Mouse (Mus musculus) heart, embryonic 10.5 days (tissue): ENCODE data around the gene Mex3d. TPM values are rescaled to one million over a fixed set of nuclear protein-coding genes. Genes with fewer than 3 reads are reported as not detected.
A peak's percentile ranks its signal among the peaks of the same experiment; 100 is the strongest.

Source experiments
- DNase-seq: peaks from one replicate; pipeline ENCODE4 v3.0.0-alpha.2; 2017; ENCODE audit warnings: low spot score
- H3K27ac ChIP-seq: fragments of 300-500 bp; sonication (generic); 2 replicates; pipeline ENCODE4 v1.5.1; 2016; ENCODE audit warnings: mild to moderate bottlenecking
- H3K27me3 ChIP-seq: fragments of 300-500 bp; sonication (generic); 2 replicates; pipeline ENCODE4 v1.6.1; 2016; ENCODE audit warnings: mild to moderate bottlenecking; ENCODE audit not compliant: poor library complexity, insufficient read depth, severe bottlenecking
- H3K36me3 ChIP-seq: fragments of 300-500 bp; sonication (generic); 2 replicates; pipeline ENCODE4 v1.6.1; 2016; ENCODE audit warnings: mild to moderate bottlenecking, moderate library complexity
- H3K4me1 ChIP-seq: fragments of 300-500 bp; sonication (generic); 2 replicates; pipeline ENCODE4 v1.6.1; 2016; ENCODE audit warnings: mild to moderate bottlenecking
- H3K4me3 ChIP-seq: fragments of 300-500 bp; sonication (generic); 2 replicates; pipeline ENCODE4 v1.5.1; 2016; ENCODE audit warnings: mild to moderate bottlenecking, moderate library complexity
- H3K9me3 ChIP-seq: fragments of 300-500 bp; sonication (generic); 2 replicates; pipeline ENCODE4 v1.6.1; 2016; ENCODE audit warnings: mild to moderate bottlenecking, moderate library complexity
- WGBS: fragments of 180-500 bp; shearing (Covaris S2); methylation state at CpG from one replicate; pipeline ENCODE4 v1.1.7; 2016; 5-methylcytosine and 5-hydroxymethylcytosine counted together
- polyA plus RNA-seq: library from polyadenylated mRNA; unstranded; fragments of >200 nt; fragmentation: Nextera tagmentation; extraction: Ambion mirVana; gene quantifications from 2 replicates; pipeline ENCODE4 v1.2.1, GENCODE M21; 2016

Mex3d gene
- polyA plus RNA-seq, 1 experiment from 2014 or later, result 5.0 TPM

DNA sequence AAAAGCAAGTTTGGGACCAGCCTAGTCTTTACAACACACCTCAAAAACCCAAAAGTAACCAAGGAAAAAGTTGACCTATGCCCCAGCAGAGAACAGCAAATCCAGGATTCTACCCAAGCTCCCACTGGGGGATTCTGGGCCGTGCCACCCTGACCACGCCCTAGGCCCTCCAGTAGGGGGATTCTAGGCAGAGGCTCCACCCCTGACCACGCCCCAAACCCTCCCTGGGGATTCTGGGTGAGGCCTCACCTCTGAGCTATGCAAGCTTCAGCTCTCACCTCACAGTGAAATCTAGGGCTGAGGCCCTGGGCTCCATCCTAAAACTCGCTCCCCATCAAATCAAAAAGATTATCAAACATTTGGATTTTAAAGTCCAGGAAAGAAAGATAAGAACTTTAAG is 36.1 kb upstream of the Mex3d start:
- no peaks in the 10 kb centered on the region for H3K27me3 ChIP-seq
- no peak overlapping the region; the same call in 1 of the 2 replicates for H3K4me3 ChIP-seq
- no peaks in the 10 kb centered on the region for H3K9me3 ChIP-seq
- WGBS, result 53% methylated on average over 4 of the region's 4 CpGs
- peak overlapping the region; percentile 65; the same call in 1 of the 2 replicates for H3K27ac ChIP-seq
- peaks cover 99% of the 10 kb centered on the region for H3K36me3 ChIP-seq
- peak; percentile 85 for DNase-seq
- H3K4me1 ChIP-seq, result peaks cover 39% of the 10 kb centered on the region

DNA sequence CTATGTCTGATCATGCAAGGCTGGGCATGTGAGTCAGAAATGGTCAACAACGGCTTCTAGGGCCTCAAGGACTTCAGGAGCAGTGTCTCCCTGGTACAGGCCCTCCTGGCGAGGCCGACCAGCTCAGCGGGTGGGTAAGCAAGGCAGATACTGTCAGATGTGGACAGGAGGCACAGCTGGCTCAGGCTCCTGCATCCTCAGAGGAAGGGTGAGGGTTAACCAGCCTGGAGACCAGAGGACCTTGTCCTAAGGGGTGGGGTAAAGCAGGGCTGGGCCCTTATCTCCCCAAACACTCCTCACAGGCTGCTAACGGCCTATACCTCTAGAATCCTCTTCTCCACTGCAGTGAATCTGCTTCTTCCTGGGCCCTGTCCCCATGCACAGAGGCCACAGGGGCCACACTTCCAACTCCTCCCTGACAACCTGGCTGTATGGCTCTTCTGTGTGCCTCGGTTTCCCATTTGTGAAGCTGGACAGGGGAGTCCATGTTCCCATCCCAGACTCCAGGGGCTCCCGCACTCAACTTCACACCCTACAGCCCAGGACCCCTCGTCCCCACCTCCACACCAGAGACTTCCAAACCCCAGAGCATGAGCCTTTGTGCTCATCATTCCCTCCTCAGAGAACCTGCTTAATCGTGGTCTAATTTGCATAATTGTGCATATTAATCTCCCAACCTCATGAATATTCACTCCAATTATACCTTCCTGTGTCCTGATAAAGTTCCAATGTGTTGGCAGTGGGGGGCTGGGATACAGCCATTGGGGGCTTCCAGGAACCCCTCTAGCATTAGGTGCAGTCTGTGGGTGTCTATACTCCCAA is 34.4 kb upstream of the Mex3d start:
- DNase-seq, result peak; percentile 84
- Histone ChIP-seq H3K36me3 (peaks cover 99% of the 10 kb centered on the region), H3K9me3 (no peaks in the 10 kb centered on the region), H3K27me3 (no peaks in the 10 kb centered on the region), H3K4me3 (no peak overlapping the region), H3K4me1 (peaks cover 42% of the 10 kb centered on the region), H3K27ac (peak overlapping the region; percentile 48; the same call in 1 of the 2 replicates)
- 75% methylated on average over 9 of the region's 9 CpGs for WGBS

DNA sequence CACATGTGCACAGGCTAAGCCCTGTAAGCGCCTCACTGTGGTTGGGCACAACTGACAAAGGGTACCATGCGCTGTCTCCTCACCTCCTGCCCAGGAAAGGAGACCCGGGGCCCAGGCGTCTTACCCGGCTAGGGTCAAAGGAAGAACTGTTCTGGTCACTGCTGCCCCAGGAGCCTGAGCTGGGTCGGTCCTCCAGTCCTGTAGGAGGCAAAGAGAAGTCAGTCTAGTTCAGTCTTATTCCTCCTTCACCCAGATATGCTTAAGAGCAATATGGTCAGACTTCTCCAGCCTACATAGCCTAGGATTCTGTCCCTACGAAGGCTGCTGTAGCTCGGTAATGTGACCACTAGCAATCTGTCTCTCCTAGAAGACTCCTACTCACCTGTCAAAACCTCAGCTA is 33.7 kb upstream of the Mex3d start:
- Histone ChIP-seq H3K27ac (peak overlapping the region; percentile 48), H3K4me3 (no peak overlapping the region), H3K9me3 (no peaks in the 10 kb centered on the region), H3K36me3 (peaks cover 99% of the 10 kb centered on the region), H3K27me3 (no peaks in the 10 kb centered on the region), H3K4me1 (peaks cover 42% of the 10 kb centered on the region)
- no peak for DNase-seq
- 91% methylated on average over 8 of the region's 8 CpGs for WGBS

DNA sequence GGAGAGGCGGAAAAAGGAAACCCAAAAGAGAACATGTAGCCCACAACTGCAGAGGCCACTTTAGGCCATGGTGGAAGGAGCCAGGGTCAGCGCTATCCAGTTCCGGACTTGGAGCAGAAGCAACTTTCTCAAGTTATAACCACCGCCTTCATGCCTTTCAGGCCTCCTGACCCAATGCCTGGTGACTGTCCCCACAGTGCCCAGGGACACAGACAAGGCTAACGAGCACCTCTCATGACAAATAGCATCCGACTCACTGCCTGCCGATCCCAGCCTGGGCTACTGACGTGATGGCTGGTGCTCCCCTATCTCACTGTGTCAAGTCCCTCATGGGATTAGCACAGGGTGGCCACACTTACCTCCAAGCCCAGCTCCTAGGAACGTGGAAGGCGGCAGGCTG is 33.3 kb upstream of the Mex3d start:
- H3K27ac ChIP-seq, result no peak overlapping the region
- WGBS, result 94% methylated on average over 10 of the region's 10 CpGs
- H3K9me3 ChIP-seq, result no peaks in the 10 kb centered on the region
- H3K4me1 ChIP-seq, result peaks cover 42% of the 10 kb centered on the region
- no peak overlapping the region for H3K4me3 ChIP-seq
- H3K27me3 ChIP-seq, result no peaks in the 10 kb centered on the region
- peaks cover 99% of the 10 kb centered on the region for H3K36me3 ChIP-seq
- DNase-seq, result no peak

DNA sequence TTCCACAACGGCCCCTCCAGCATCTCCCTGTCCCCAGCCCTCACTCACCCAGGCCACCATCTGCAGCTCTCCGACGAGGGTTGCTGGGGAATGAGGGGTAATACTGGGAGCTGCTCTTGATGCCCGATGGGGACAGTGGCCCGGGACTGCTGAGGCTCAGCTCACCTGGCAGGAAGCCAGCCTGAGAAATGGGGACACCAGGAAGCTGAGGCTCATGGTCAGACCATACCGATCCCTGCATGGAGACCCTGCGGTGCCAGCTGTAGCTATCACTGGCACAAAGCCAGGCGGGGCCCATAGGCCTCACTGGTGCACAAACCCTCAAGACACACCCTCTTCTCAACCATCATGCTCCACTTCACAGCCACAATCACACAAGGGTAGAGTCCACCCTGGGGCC is 32.0 kb upstream of the Mex3d start:
- no peaks in the 10 kb centered on the region for H3K9me3 ChIP-seq
- WGBS, result 89% methylated on average over 8 of the region's 8 CpGs
- no peaks in the 10 kb centered on the region for H3K27me3 ChIP-seq
- DNase-seq, result no peak
- H3K4me1 ChIP-seq, result peaks cover 42% of the 10 kb centered on the region
- H3K4me3 ChIP-seq, result no peak overlapping the region
- no peak overlapping the region for H3K27ac ChIP-seq
- H3K36me3 ChIP-seq, result peaks cover 99% of the 10 kb centered on the region

DNA sequence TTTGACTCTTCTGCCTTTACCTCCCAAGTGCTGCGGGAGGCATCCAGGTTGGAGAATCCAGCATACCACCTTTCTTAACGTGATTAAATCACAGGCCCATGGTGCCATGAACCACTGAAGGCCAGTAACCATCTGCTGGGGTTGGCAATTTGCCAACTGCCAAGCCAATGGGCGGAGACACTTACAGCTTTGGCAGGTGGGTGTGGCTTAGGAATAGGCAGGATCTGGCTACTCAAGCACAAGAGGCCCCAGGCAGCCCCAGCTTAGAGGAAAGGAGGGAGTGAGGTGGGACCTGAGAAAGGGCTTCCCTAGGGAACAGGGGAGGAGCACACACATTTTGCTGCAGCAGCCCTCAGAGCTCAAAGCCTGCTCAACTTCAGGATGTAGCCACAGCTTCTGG is 30.9 kb upstream of the Mex3d start:
- H3K4me1 ChIP-seq, result peaks cover 31% of the 10 kb centered on the region
- no peak for DNase-seq
- WGBS, result 82% methylated on average over 3 of the region's 3 CpGs
- H3K4me3 ChIP-seq, result no peak overlapping the region
- H3K9me3 ChIP-seq, result no peaks in the 10 kb centered on the region
- peaks cover 99% of the 10 kb centered on the region for H3K36me3 ChIP-seq
- no peak overlapping the region for H3K27ac ChIP-seq
- no peaks in the 10 kb centered on the region for H3K27me3 ChIP-seq

DNA sequence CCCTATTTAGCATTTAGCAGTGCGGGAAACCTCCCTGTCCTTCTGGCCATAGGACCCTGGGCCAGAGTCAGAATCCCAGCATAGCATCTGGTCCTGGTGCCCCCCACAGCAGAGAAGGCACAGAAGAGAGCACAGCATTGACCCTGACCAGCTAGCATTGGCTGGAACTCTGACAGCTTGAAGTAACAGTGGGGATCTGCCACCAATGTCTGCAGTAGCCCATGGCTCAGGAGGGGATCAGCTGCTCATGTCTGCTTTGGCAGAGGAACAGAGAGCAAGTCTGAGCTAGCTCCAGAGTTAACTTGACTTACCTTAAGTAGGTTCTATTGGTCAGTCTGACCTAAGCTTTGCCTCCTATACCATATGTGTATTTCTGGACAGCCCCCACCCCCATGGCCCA is 30.4 kb upstream of the Mex3d start:
- Histone ChIP-seq H3K9me3 (no peaks in the 10 kb centered on the region), H3K27ac (no peak overlapping the region), H3K27me3 (no peaks in the 10 kb centered on the region), H3K36me3 (peaks cover 99% of the 10 kb centered on the region), H3K4me1 (peaks cover 27% of the 10 kb centered on the region), H3K4me3 (no peak overlapping the region)
- 97% methylated on average over 1 of the region's 1 CpGs for WGBS
- no peak for DNase-seq

DNA sequence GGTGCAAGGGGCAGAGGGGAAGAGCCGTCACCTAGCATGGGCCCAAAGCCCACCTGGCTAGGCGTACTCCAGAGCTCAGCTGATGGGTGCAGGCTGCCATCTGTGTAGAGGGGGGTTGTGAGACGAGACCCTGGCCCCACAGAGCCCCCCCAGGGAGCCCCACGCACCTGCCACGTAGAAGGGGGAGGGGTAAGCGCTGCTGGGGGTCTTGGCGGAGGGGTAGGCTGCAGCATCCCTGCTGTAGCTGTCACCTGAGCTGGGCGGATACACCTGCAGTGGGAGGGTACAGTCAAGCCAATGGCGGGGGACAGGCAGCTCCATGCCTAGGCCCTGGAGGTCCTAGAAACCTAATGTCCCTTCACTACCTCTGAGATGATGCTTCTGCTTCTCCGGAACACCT is 29.9 kb upstream of the Mex3d start:
- DNase-seq, result no peak
- Histone ChIP-seq H3K4me3 (no peak overlapping the region), H3K9me3 (no peaks in the 10 kb centered on the region), H3K27me3 (no peaks in the 10 kb centered on the region), H3K27ac (no peak overlapping the region), H3K4me1 (peaks cover 22% of the 10 kb centered on the region), H3K36me3 (peaks cover 100% of the 10 kb centered on the region)
- WGBS, result 92% methylated on average over 10 of the region's 10 CpGs

DNA sequence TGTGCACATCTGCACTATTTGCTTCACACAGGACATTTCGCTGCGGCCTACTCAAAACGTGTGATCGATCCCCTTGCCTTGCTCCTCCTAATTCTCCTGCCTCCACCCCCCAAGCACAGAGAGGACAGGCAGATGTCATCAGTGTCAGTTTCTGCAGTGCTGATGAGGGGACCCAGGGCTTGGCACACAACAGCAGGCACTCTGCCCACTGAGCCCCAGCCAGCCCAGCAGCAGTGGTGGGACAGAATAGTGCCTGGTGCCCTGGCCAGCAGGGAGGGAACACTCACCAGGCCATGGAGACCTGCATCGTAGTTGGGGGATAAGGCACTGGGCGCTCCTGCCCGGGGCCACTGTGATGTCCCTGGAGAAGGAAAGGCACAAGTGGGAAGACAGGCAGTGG is 28.1 kb upstream of the Mex3d start:
- Histone ChIP-seq H3K9me3 (no peaks in the 10 kb centered on the region), H3K36me3 (peaks cover 100% of the 10 kb centered on the region), H3K4me3 (no peak overlapping the region), H3K4me1 (peaks cover 13% of the 10 kb centered on the region), H3K27ac (no peak overlapping the region), H3K27me3 (no peaks in the 10 kb centered on the region)
- no peak for DNase-seq
- WGBS, result 90% methylated on average over 7 of the region's 7 CpGs

DNA sequence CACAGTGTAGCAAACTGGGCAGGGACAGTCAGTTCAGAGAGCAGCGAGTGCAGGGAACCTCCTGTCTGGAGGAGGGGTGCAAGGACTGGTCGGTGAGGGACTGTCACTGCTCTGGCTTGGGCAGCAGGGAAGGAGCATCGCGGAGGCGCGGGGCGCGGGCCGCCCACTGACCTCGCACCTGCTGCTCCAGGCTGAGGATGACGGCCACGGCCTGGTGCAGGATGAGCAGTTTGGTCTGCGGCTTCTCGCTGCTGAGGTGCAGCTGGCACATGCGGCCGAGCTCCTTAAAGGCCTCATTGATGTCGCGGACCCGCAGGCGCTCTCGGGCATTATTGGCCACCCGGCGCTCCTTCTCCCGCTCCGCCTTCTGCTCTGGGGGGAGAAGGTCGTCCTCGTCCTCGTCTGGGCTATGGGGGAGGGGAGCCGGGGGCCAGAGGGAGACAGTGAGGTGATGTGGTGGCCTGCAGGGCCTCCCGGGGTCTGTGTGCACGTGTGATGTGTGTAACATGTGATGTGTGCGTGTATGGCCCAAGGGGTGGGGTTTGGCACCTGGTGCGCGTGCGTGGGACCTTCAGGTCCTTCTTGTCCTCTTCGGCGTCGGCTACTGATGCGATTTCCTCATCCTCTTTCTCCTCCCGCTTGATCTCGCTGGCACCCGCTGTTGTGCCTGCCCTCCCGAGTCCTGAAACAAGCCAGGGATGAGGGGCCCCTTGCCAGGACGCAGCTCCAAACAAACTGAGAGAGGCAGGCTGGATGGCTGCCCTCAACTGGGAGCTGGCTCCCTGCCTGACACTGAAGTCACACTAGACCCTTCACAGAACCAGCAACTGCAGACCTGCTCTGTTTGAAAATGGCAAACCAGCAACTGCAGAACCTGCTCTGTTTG is 25.4 kb upstream of the Mex3d start:
- Histone ChIP-seq H3K9me3 (no peaks in the 10 kb centered on the region), H3K4me1 (peaks cover 6% of the 10 kb centered on the region; the same call in 1 of the 2 replicates), H3K27ac (peak overlapping the region; percentile 37; the same call in 1 of the 2 replicates), H3K4me3 (no peak overlapping the region), H3K36me3 (peaks cover 92% of the 10 kb centered on the region), H3K27me3 (no peaks in the 10 kb centered on the region)
- 91% methylated on average over 44 of the region's 44 CpGs for WGBS
- no peak for DNase-seq

DNA sequence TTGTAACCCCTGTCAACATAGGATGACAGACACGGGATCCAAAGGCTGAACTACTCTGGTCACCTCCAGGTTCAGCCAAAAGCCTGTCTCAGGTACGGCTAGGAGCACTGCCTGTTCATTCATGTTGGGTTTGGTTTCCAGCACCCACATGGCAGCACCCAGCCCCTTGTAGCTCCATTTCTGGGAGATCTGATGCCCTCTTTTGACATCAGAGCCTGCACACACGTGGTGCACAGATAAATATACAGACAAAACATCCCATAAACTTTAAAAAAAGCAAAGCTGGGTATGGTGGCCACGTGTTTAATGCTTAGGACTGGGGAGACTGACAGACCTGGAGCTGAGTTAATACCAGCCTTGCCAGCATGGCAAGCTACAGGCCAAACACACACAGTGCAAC is 20.5 kb upstream of the Mex3d start:
- Histone ChIP-seq H3K27me3 (no peaks in the 10 kb centered on the region), H3K27ac (no peak overlapping the region; the same call in 1 of the 2 replicates), H3K36me3 (peaks cover 67% of the 10 kb centered on the region), H3K4me1 (peaks cover 28% of the 10 kb centered on the region), H3K4me3 (peak overlapping the region; percentile 83; the same call in 1 of the 2 replicates), H3K9me3 (no peaks in the 10 kb centered on the region; the same call in 1 of the 2 replicates)
- DNase-seq, result no peak
- 45% methylated on average over 4 of the region's 4 CpGs for WGBS

DNA sequence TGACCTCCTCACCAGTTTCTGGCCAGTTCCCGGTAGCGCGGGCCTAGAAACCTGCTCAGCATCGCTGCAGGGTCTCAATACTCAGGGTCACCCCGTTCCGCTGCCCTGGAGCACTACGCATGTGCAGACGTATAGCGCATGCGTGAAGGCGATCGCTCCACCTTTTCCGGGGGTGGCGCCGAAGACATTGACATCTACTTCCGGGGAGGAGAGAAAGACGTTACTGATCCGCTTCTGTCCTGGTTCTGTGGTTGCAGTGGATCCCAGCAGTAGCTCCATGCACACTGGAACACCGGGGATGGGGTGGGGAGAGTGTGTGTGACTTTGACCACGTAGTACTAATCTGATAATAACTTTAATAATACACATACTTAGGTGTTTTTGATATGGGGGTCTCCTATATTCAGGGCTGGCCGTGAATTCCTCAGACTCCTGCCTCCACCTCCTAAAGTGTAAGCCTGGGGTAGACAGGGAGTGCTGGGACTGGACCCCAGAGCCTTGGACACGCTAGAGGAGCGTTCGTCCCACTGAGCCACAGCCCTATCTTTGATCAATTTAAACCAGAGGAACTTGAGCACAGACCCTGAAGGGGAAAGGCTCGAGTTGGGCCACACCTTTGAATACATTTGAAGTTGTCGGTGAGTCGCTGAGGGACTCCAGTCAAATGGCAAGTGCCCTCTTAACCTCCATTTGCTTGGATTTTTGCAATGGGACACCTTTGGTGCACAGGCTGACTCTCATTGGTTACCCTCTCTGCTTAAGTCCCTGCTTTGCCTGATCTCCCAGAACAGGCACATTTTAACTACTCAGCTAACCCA is 19.4 kb upstream of the Mex3d start, which contains the start of gene Uqcr11:
Uqcr11 (minus strand) TSS at position 147 of the 818 bp plus-strand sequence.
- Histone ChIP-seq H3K4me3 (peak within 1 kb of the TSS; percentile 83), H3K27me3 (no peaks in the 10 kb centered on the region), H3K4me1 (peaks cover 28% of the 10 kb centered on the region), H3K36me3 (peaks cover 66% of the 10 kb centered on the region), H3K9me3 (no peaks in the 10 kb centered on the region; the same call in 1 of the 2 replicates), H3K27ac (peak within 1 kb of the TSS; percentile 90)
- DNase-seq, result peak; percentile 96
- WGBS, result 2% methylated on average over 27 of the region's 27 CpGs
